Mouse (Mus musculus) embryonic fibroblast, embryonic 13.5 days (primary cell): Measurements from ENCODE around the gene Cldn19.

Experiments used
- CTCF ChIP-seq: IDR thresholded peaks from 2 replicates; pipeline ENCODE4 v1.5.1; 2011; ENCODE audit warnings: mild to moderate bottlenecking, control low read depth, low read length, moderate library complexity, borderline replicate concordance; ENCODE audit not compliant: insufficient read depth
- POLR2A ChIP-seq: IDR thresholded peaks from 2 replicates; pipeline ENCODE4 v1.6.1; 2011; ENCODE audit warnings: low read depth, mild to moderate bottlenecking, control low read depth, low read length, moderate library complexity

GRCm38 (mm10) chr4:119275726-119276125 is 20.5 kb downstream of the Cldn19 start:
- TF ChIP-seq CTCF: no peak
- TF ChIP-seq POLR2A: no peak
